Mouse (Mus musculus): ENCODE data around the gene Rap1gap2. TPM values are rescaled to one million over a fixed set of nuclear protein-coding genes. Genes with fewer than 3 reads are reported as not detected.
"Not testable (repeated sequence)": the region's sequence is repeated elsewhere in the genome, so short reads cannot be mapped to it uniquely, and the experiment has no call there.

The Rap1gap2 gene
- polyA plus RNA-seq, 1 experiment from 2014 or later, result 16.9 TPM

- peaks cover 6% of the 10 kb centered on the region; the same call in 1 of the 2 replicates for H3K27me3 ChIP-seq
- H3K4me1 ChIP-seq (replicated peaks), result peaks cover 41% of the 10 kb centered on the region
Measured at GRCm38 (mm10) chr11:74589401-74590238, 21.1 kb downstream of the Rap1gap2 start.

DNA sequence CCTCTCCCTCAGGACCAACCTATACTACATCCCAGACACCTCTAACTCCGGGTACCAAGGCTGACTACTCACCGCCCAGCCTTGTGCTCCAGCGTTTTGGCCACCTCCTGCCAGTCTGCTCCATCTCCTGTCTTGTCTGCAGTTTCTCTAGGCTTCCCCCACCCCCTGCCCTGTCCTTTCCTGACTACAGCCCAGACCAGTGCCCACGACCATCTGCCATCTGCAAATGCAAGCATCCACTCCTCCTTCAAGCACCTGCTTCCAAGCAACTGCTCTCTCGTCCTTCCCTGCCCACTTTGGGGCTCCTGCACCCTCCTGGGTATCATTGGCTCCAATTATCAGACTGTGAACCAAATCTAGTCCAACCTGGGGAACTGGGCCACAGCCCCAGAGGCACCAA lies 24.3 kb downstream of the Rap1gap2 start:
- WGBS, result 61% methylated on average over 5 of the region's 5 CpGs
- Histone ChIP-seq H3K4me3 (no peak overlapping the region), H3K36me3 (no peaks in the 10 kb centered on the region), H3K4me1 (replicated peaks) (peaks cover 41% of the 10 kb centered on the region), H3K4me2 (no peak overlapping the region), H3K27ac (replicated peaks) (no peak overlapping the region), H3K9me3 (no peaks in the 10 kb centered on the region), H3K9ac (no peak overlapping the region), H3K27me3 (peaks cover 6% of the 10 kb centered on the region; the same call in 1 of the 2 replicates)
- no peak for ATAC-seq (ENCODE audit: low FRiP score, low read depth)

More at GRCm38 (mm10) chr11:74589401-74590238, 21.1 kb downstream of the Rap1gap2 start:
- 1% methylated on average over 66 of the region's 66 CpGs for WGBS
- ATAC-seq (ENCODE audit: low FRiP score, low read depth), result peak; percentile 91
- Histone ChIP-seq H3K4me3 (peak overlapping the region; percentile 57), H3K9me3 (no peaks in the 10 kb centered on the region), H3K9ac (peak overlapping the region; percentile 61), H3K36me3 (no peaks in the 10 kb centered on the region), H3K27ac (replicated peaks) (peak overlapping the region; percentile 88), H3K4me2 (peak overlapping the region; percentile 66)

DNA sequence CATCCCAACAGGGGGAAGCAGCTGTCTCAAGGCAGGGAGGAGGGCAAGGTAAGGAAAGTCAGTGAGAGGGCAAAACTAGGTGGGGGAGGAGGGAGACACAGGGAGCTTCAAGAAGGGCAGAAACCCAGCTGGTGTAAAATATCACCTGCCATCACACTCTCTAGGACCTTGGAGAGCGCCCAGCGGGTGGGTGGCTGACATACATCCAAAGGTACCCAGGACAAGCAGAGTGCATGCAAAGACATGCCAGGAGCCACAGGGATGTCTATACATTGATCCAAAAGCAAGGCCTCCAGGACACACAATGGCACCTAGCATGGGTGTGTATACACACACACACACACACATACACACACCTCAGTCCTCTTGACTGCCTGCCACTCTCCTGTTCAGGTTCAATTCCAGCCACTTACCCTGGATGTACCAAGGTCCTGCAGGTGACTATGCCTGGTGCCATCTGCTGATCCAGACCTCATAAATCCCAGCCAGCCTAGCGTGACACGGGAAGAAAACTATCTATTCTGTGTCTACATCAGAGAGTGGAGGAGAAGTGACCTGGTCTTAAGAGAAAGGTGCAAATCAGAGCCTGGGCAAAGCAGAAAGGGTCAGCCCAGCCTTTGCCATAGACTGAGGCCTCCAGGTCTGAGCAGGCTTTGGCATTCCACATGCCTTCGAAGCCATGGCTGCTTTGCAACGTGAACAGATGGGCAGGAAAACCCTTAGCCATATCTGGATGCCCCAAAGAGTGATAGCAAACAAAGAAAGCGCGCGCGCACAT lies 25.6 kb downstream of the Rap1gap2 start:
- no peak for ATAC-seq (ENCODE audit: low FRiP score, low read depth)
- H3K4me3 ChIP-seq, result no peak overlapping the region
- H3K9me3 ChIP-seq, result no peaks in the 10 kb centered on the region
- 68% methylated on average over 10 of the region's 10 CpGs for WGBS
- H3K4me1 ChIP-seq (replicated peaks), result peaks cover 34% of the 10 kb centered on the region
- no peak overlapping the region for H3K4me2 ChIP-seq
- H3K27me3 ChIP-seq, result peaks cover 6% of the 10 kb centered on the region; the same call in 1 of the 2 replicates
- H3K9ac ChIP-seq, result no peak overlapping the region
- H3K27ac ChIP-seq (replicated peaks), result no peak overlapping the region
- H3K36me3 ChIP-seq, result no peaks in the 10 kb centered on the region

- Histone ChIP-seq H3K4me1 (replicated peaks) (peaks cover 29% of the 10 kb centered on the region), H3K9ac (no peak overlapping the region), H3K9me3 (no peaks in the 10 kb centered on the region), H3K27ac (replicated peaks) (no peak overlapping the region), H3K36me3 (no peaks in the 10 kb centered on the region), H3K4me3 (no peak overlapping the region), H3K4me2 (no peak overlapping the region), H3K27me3 (peaks cover 6% of the 10 kb centered on the region; the same call in 1 of the 2 replicates)
- ATAC-seq (ENCODE audit: low FRiP score, low read depth), result no peak
- WGBS, result 66% methylated on average over 7 of the region's 7 CpGs
Measured at GRCm38 (mm10) chr11:74583824-74584349, 26.8 kb downstream of the Rap1gap2 start.

- H3K27ac ChIP-seq (replicated peaks), result no peak overlapping the region
- H3K9ac ChIP-seq, result no peak overlapping the region
- H3K4me3 ChIP-seq, result no peak overlapping the region
- no peaks in the 10 kb centered on the region for H3K36me3 ChIP-seq
- H3K4me1 ChIP-seq (replicated peaks), result peaks cover 14% of the 10 kb centered on the region
- no peak overlapping the region for H3K4me2 ChIP-seq
- H3K9me3 ChIP-seq, result no peaks in the 10 kb centered on the region
- 81% methylated on average over 3 of the region's 3 CpGs for WGBS
- H3K27me3 ChIP-seq, result no peaks in the 10 kb centered on the region
- no peak for ATAC-seq (ENCODE audit: low FRiP score, low read depth)
Measured at GRCm38 (mm10) chr11:74582464-74582863, 28.3 kb downstream of the Rap1gap2 start.

DNA sequence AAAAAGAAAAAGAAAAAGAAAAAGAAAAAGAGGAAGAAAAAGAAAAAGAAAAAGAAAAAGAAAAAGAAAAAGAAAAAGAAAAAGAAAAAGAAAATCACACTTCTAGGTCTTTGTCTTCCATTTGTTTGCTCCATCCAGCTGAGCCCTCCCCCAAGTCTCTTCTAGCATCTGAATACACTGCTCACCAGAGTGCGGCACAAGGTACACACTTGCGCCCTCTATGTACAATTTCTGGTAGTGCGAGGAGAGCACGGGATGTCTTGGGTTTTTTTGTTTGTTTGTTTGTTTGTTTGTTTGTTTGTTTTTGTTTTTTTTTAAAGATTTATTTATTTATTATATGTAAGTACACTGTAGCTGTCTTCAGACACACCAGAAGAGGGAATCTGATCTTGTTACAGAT lies 29.4 kb downstream of the Rap1gap2 start:
- H3K9me3 ChIP-seq; H3K9ac ChIP-seq; H3K27me3 ChIP-seq; H3K27ac ChIP-seq (replicated peaks); ATAC-seq (ENCODE audit: low FRiP score, low read depth); H3K4me3 ChIP-seq; H3K4me1 ChIP-seq (replicated peaks); H3K4me2 ChIP-seq; H3K36me3 ChIP-seq: not testable (repeated sequence)
- 55% methylated on average over 4 of the region's 4 CpGs for WGBS

DNA sequence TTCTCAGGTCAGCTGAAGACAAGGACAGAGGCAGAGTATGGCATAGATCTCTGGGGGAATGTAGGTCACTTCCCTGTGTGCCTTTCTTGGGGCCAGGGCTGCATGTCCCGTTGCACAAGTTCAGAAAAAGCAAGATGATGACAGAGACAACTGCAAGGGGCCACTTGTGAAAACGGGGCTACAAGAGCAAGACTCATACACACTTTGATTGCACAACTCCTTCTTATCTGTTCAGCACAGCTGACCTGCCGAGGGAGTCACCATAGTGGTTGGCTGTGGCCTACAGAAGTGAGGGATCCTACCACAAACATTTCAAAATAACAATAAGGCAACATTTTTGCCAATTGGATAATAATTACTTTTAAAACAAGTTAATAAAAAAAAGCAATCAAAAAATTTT lies 33.6 kb downstream of the Rap1gap2 start:
- no peaks in the 10 kb centered on the region for H3K36me3 ChIP-seq
- H3K27ac ChIP-seq (replicated peaks), result no peak overlapping the region
- H3K27me3 ChIP-seq, result no peaks in the 10 kb centered on the region
- no peak overlapping the region for H3K4me2 ChIP-seq
- 0 out of 2 replicates have a peak, but pooled peaks cover 3% of the 10 kb centered on the region for H3K4me1 ChIP-seq (replicated peaks)
- H3K9ac ChIP-seq, result no peak overlapping the region
- no peak for ATAC-seq (ENCODE audit: low FRiP score, low read depth)
- WGBS, result 84% methylated on average over 3 of the region's 3 CpGs
- H3K9me3 ChIP-seq, result no peaks in the 10 kb centered on the region
- H3K4me3 ChIP-seq, result no peak overlapping the region

DNA sequence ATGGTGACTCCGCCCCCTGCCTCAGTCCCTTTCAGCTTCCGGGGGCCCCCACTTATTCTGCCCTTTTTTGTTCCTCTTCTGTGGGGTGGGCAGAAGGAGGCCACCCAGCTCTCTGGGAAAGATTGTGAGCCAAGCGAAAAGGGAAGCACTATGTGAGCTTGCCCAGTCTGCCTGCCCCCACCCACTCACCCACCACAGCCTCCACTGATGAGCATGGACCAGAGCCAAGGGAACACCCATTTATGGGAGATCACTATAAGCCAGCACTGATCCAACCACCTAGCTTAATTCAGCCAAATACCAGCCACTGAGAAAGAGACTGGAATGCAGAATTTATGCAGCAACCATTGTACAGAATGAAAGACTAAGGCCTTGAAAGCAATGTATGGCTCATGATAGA lies 34.8 kb downstream of the Rap1gap2 start:
- H3K9ac ChIP-seq, result no peak overlapping the region
- WGBS, result 68% methylated on average over 3 of the region's 3 CpGs
- no peaks in the 10 kb centered on the region for H3K36me3 ChIP-seq
- no peaks in the 10 kb centered on the region for H3K9me3 ChIP-seq
- H3K4me3 ChIP-seq, result no peak overlapping the region
- 0 out of 2 replicates have a peak, but pooled peaks cover 3% of the 10 kb centered on the region for H3K4me1 ChIP-seq (replicated peaks)
- no peak overlapping the region for H3K27ac ChIP-seq (replicated peaks)
- ATAC-seq (ENCODE audit: low FRiP score, low read depth), result no peak
- H3K27me3 ChIP-seq, result no peaks in the 10 kb centered on the region
- H3K4me2 ChIP-seq, result no peak overlapping the region

- Histone ChIP-seq H3K9ac (no peak overlapping the region), H3K27me3 (no peaks in the 10 kb centered on the region), H3K4me3 (no peak overlapping the region), H3K36me3 (no peaks in the 10 kb centered on the region), H3K4me1 (replicated peaks) (0 out of 2 replicates have a peak, but pooled peaks cover 3% of the 10 kb centered on the region), H3K9me3 (no peaks in the 10 kb centered on the region), H3K27ac (replicated peaks) (no peak overlapping the region), H3K4me2 (no peak overlapping the region)
- WGBS, result 75% methylated on average over 4 of the region's 4 CpGs
- ATAC-seq (ENCODE audit: low FRiP score, low read depth), result no peak
Measured at GRCm38 (mm10) chr11:74574768-74575434, 35.8 kb downstream of the Rap1gap2 start.

- Histone ChIP-seq H3K9me3 (no peaks in the 10 kb centered on the region), H3K4me3 (no peak overlapping the region), H3K27me3 (no peaks in the 10 kb centered on the region), H3K36me3 (no peaks in the 10 kb centered on the region), H3K4me2 (no peak overlapping the region), H3K9ac (no peak overlapping the region), H3K4me1 (replicated peaks) (0 out of 2 replicates have a peak, but pooled peaks cover 3% of the 10 kb centered on the region), H3K27ac (replicated peaks) (no peak overlapping the region)
- 78% methylated on average over 6 of the region's 6 CpGs for WGBS
- 0 out of 2 replicates have a peak, but pooled peaks have one; percentile 33 for ATAC-seq (ENCODE audit: low FRiP score, low read depth)
Measured at GRCm38 (mm10) chr11:74572459-74573061, 38.2 kb downstream of the Rap1gap2 start.

- WGBS, result 69% methylated on average over 6 of the region's 6 CpGs
- Histone ChIP-seq H3K4me3 (no peak overlapping the region), H3K27me3 (no peaks in the 10 kb centered on the region), H3K9ac (no peak overlapping the region), H3K27ac (replicated peaks) (no peak overlapping the region), H3K9me3 (no peaks in the 10 kb centered on the region), H3K4me2 (no peak overlapping the region), H3K36me3 (no peaks in the 10 kb centered on the region), H3K4me1 (replicated peaks) (0 out of 2 replicates have a peak, but pooled peaks cover 3% of the 10 kb centered on the region)
- no peak for ATAC-seq (ENCODE audit: low FRiP score, low read depth)
Measured at GRCm38 (mm10) chr11:74569735-74570134, 41.0 kb downstream of the Rap1gap2 start.
